Mouse (Mus musculus) left cerebral cortex, postnatal 14 days (tissue): ENCODE measurements around the gene Hoxa6. TPM values are rescaled to one million over a fixed set of nuclear protein-coding genes. Genes with fewer than 3 reads are reported as not detected.

Experiments
- DNase-seq, 2 experiments: peaks; one replicate each; pipeline ENCODE4 v3.0.0; 2021 to 2022; ENCODE audit warnings: low spot score in 2 of 2, mixed read lengths in 1 of 2
- intact Hi-C: fragments of 180-260 bp; cut with DNase I; formaldehyde crosslinking; loops from one replicate; pipeline ENCODE4 v1.15.1; 2025
- total RNA-seq, 2 experiments: library from RNA; stranded (reverse); gene quantifications; 2 replicates each; pipeline ENCODE4 v1.2.3; 2021

The Hoxa6 gene
- total RNA-seq, 2 experiments from 2014 or later = not detected

DNA sequence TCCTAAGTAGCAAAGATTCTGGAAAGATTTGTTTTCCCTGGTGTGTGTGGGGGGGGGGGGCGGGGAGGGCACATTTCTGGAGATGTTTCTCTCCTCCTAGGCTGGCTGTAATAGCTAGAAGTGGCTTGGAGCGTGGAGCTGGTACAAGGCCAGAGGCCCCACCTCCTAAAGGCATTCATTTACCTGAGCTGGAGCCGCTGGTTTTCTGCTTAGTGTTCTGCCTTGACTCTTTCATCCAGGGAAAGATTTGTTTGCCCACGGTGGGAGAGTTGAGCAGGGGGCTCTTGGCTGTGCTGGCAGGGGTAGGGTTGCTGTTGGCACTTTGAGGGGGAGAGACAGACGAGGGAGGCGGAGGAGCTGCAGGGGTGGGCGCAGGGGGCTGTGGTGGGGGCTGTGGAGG lies 36.6 kb downstream of the Hoxa6 start:
- intact Hi-C loops = no loop called here
- DNase-seq = no peak

DNA sequence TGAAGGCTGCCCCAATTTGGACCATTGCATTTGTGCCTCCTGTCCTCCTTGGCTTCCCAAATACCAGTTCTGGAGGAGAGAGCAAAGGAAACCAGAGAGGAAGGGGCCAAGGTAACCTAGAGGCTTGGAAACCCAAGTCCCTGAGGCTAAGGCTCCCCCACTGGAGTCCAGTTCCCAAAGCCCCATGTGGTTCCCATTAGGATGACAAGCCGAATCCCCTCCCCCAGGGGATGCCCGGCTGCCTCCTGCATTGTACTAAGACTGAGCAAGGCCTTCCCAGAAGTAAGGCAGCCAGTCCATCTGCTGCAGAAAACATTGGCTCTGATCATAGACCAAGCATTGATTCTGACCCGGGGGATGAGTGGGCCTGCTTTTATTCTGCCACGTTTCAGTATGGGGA lies 37.2 kb downstream of the Hoxa6 start:
- no peak for DNase-seq
- intact Hi-C loops = no loop called here

DNA sequence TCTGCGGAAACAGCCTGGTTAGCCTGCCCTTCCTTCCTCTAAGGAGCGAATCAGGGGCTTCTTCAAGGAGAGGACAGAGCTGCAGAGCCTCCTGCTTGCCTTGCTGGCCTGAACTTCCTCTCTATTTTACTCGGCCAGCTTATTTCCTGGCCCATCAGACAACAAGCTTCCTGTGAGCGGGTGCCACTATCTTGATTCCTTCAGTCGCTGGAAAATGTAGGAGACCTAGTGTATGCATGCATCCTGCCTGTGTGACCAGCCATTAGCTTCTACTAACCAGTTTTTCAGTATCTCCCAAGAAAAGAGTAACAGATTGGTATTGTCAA lies 37.7 kb downstream of the Hoxa6 start:
- intact Hi-C loops = no loop called here
- DNase-seq = no peak

DNA sequence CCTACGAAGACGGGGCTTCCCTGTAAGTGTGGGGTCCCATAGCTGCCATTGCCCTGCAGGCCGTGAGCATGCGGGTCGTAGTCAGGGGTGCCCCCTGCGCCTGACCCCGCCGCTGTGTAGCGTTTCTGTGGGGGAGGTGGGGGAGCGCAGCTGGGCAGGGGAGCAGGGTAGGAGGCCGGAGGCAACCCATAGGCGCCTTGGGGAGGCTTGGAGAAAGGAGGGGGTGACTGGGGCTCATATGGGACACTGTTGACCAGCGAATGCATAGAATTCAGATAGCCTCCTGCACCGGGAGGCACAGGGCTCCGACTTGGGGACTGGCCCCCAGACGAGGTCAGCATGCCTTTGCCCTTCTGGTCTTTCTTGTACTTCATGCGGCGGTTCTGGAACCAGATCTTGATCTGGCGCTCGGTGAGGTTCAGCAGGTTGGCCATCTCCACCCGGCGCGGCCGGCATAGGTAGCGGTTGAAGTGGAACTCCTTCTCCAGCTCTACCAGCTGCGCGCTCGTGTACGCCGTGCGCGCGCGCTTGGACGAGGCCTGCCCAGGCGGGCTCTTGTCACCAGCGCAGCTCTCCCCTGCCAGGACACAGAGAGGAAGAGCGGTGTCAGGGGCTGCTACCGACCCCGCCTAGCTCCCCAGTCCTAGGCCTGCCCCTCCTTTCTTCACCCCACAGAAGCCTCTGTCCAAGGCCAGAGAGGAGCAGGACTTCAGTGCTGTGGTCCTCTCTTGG lies 38.2 kb downstream of the Hoxa6 start:
- intact Hi-C loops = no loop called here
- no peak for DNase-seq

DNA sequence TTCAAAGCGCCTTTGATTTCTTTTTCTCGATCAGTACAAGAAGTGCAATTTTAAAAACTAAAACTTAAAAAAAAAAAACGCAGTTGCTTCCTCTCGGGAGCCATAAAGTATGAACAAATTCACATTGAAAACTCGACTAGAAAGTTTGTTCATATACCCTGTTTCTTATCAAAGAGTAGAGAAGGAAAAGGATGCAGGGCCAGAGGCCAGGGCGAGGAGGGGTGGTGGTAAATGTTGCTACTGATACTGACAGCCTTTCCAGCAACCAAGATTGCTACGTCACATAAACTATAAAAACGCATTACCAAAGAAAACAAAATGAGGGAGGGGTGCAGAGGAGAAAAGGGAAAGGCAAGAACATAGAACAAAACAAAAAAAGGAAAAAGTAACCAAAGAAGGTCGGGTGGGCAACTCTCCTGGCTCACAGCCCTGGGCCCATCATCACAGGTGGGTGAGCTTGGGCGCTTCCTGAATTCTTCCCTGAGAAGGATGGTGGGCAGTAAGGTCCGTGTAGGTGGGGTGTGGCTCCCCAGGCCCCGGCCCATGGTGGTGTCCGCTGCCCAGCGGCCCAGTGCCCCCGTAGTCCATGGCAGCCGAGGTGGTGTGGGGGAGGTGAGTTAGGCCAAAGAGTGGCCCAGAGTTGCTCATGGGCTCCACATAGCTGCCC lies 38.9 kb downstream of the Hoxa6 start:
- intact Hi-C loops = loop anchor here (5.0 to 10.0 kb wide), 2 partner anchors 145 to 992 kb away; partner anchors contain the start of gene Evx1
- no peak for DNase-seq

DNA sequence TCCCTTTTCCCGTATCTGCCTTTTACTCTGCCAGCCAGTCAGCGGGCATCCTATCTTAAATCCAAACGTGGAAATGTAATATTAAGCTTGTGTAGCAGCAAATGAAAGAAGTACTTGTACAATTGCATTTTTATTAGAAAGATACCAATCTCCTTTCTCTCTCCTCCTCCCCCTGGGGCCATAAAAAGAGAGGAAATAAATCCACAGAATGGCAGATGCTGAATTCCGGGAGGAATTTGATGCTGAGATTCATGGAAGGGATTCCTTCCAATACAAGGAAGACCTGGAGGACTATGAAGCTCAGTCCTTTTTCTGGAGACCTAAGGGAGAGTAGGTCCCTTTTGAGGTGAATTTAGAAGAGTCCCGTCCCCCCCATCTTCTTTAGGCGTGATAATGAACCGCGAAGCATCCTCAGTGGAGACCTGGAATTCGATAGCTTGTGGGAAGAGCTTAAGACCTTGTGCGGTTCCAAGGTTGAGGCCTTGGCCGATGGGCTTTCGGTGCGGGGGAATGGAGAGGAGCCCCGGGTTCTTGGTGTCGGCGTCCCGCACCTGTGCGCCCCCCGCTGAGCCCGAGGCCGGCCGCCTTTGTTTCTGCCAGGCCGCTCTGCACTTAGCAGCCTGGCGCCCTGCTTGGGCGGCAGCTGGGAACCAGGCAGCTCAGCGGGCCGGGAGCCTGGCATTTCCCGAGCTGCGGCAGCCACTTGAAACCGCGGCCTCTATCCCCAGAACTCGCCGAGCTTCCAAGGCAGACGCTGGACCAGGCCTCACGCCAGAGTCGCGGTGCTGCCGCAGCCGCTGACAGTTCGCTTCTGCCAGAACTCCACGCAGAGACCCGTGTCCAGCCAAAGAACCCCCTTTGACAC lies 40.1 kb downstream of the Hoxa6 start:
- DNase-seq = no peak
- intact Hi-C loops = loop anchor here (5.0 to 10.0 kb wide), 2 partner anchors 146 to 991 kb away; partner anchors contain the start of gene Evx1

DNA sequence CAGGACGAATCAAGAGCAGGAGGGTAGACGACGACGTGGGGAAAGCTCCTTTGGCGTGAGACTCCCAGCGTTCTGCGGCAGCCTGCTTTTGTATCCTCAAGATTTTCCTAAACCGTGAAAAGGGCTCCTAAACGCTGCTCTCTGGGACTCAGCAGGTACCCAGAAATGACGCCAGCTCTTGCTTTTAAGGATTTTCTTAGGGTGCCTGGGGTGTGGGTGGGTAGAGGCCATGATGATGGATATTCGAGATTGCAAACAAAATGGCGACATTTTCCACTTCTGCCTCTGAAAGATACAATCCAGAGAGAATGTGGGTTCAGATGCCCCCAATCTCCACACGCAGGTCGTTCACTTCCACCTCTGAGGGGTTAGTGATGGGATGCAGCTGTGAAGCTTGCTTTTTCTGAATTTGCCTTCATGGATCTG lies 40.8 kb downstream of the Hoxa6 start:
- intact Hi-C loops = loop anchor here (5.0 to 10.0 kb wide), 2 partner anchors 147 to 990 kb away; partner anchors contain the start of gene Evx1

DNA sequence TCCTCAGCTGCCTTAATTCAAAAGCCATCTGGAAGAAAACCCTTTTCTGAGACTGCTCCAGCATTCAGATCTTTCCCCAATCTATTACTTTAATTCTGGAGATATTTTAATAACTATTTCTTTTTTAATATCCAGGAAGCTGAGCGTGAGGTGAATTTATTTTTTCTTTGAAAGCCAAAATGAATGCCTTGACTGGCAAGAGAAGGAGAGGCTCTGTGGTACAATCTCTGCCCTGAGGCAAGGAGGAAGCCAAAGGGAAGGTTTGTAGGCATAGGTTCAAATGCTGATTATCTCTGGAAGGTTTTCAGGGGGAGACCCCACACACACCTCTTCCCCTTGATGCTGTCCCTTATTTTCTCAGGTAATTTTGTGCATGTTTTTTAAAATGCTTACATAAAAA lies 41.3 kb downstream of the Hoxa6 start:
- no peak for DNase-seq
- intact Hi-C loops = loop anchor here (5.0 to 10.0 kb wide), 2 partner anchors 148 to 990 kb away; partner anchors contain the start of gene Evx1

More for the DNA sequence above, 40.8 kb downstream of the Hoxa6 start:
- no peak for DNase-seq

DNA sequence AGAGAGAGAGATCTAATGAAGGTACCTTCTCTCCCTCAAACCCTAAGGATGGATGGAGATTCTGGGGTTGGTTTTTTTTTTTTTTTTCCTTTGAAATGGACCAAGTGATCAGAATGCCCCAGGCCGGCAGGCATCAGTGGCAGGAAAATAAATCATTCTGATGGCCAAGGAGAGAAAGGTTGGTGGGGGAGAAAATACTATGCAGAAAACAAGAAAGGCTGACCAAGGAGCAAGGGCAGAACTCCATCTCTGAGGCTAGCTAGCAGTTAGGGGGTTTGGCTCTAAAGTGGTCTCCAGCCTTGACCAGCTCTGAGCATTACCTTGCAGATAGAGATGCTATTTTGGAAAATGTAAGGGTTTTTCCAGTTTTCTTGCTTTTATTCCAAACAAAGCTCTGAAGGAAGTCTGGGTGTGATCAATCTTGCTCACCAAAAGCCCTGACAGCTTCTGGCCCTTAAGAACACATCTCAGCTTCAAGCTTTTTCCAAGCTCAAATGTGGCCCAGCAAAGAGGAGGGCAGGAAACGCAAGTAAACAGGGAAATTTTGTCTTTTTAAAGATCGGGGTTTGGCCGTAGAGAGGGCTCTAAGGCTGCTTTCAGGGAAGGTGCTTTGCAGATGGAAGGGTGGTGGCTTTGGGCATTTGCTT lies 42.0 kb downstream of the Hoxa6 start:
- DNase-seq = no peak

DNA sequence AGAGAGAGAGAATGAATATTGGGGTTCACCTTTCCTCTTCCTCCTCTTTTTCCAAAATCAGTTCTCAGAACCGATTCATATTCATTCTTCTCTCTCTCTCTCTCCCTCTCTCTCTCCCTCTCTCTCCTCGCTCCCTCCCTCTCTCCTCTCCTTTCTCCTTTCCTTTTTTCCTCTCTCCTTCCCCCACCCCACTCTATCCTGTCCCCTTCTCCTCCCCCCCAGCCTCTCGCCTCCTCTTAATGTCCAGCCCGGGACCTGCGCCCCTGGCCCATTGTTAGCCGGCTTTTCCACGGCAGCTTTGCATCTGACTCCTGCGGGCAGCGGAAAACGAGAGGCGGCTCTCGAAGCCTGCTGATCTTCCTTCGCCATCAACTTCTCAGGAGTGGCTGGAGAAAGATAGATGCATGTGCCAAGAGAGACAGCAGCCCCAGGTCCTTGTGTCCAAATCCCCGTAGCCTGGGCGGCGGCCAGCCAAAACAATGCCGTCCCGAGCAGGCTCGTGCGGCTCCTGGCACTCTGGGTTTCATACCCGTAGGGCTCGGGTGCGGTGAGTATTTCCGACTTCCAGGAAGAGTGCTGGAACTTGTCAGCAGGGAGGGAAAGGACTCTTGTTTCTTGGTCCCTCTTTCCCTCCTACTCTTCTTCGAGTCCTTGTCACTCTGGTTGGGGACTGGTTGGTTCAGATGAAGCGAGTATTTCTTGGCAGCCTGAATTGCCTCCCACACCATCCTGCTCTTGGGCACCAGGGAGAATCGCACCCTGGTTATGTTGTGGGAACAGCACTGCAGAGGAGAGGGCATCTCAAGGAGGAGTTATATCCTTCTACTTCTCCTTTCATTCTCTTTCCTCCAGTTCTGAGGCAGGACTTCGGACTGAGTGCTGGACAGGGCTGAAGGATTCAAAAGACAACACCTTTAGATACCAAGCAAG lies 42.8 kb downstream of the Hoxa6 start:
- intact Hi-C loops = loop anchor here (5.0 to 10.0 kb wide), 2 partner anchors 149 to 988 kb away; partner anchors contain the start of gene Evx1
- DNase-seq = no peak

More for the DNA sequence above, 42.0 kb downstream of the Hoxa6 start:
- intact Hi-C loops = loop anchor here (5.0 to 10.0 kb wide), 2 partner anchors 148 to 989 kb away; partner anchors contain the start of gene Evx1

DNA sequence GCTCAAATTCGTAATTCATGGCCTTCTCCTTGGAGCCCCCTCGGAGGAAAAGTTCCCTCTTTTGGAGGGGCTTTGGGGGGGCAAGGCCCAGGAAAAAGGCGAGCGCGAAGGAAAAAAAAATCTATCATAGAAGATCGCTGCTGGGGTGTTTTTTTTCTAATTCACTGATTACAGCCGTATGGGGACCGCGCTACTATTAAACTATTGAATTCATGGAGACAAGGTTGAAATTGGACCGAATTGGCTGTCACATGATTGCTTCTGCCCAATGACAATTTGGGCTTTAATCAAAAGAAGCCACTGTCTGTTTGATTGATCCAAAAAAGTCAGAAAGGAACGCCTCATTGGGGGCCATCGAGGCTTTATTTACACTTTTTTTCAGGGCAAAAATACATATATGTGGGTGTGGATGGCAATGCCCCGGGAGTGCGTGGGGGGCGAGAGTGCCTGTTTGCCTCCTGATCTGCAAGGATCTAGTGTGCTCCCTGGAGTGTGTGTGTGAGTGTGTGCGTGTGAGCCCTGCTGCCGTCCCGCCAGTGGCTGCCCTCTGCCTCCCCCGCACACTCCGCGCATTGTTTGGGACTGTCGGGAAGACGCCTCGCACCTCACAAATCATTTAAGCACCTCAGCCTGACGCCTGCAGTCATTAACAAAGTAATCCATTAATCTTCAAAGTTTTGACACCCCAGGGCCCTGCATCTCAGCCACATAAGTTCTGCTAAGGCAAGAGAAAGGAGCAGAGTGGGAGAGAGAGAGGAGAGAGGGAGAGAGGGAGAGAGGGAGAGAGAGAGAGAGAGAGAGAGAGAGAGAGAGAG lies 43.7 kb downstream of the Hoxa6 start, which contains the start of gene Hoxa2:
Gene Hoxa2 (minus strand): TSS at position 206 of the 815 bp plus-strand sequence.
- intact Hi-C loops = loop anchor here (5.0 to 10.0 kb wide), 3 partner anchors 150 to 988 kb away; partner anchors contain the start of gene Evx1
- DNase-seq = no peak

DNA sequence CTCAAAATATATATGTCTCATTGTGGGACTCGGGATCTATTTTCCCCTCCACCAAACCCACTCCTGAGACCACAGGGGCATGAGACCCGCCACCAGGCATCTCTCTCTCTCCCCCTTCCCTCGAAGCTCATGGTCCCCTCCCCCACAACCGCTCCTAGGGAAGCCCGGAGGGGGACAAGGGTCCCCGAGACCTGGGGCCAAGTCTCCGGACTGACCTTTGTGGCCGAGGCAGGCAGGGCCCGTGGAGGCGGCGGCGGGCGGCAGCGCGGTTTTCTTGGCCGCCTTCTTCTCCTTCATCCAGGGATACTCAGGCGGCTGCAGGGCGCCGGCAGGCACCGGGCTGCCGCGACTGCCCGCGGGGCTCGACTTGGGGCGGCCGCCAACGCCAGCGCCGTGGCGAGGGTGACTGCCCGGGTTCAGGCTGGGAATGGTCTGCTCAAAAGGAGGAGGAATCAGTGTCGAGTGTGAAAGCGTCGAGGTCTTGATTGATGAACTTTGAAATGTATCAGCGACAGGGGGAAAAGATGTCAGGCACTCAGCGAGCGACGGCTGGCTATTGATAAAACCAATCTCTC lies 44.4 kb downstream of the Hoxa6 start:
- intact Hi-C loops = loop anchor here (5.0 to 10.0 kb wide), 2 partner anchors 151 to 157 kb away; partner anchors contain the start of gene Evx1
- no peak for DNase-seq

DNA sequence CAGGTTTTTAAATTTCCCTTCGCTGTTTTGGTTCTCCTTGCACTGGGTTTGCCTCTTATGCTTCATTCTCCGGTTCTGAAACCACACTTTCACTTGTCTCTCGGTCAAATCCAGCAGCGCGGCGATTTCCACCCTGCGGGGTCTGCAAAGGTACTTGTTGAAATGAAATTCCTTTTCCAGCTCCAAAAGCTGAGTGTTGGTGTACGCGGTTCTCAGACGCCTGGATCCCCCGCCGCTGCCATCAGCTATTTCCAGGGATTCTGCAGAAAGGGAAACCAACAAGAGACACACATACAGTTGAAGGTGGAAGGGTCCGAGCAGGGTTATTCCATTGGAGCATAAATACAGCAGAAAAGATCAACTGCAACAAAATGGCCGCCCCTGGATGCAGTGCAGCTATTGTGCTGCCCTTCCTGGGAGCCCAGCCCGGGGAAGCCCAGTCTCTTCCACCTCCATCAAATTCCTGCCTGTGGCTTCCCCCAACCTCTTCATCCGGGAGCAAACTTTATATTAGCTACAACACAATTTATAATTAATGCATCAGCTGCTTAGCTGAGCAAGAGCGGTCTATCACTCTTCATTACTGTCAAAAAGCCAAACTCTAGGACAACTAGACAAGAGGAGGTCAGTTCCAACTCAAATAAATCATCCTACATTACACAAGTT lies 45.0 kb downstream of the Hoxa6 start:
- intact Hi-C loops = loop anchor here (5.0 to 10.0 kb wide), 2 partner anchors 151 to 156 kb away; partner anchors contain the start of gene Evx1
- no peak for DNase-seq

DNA sequence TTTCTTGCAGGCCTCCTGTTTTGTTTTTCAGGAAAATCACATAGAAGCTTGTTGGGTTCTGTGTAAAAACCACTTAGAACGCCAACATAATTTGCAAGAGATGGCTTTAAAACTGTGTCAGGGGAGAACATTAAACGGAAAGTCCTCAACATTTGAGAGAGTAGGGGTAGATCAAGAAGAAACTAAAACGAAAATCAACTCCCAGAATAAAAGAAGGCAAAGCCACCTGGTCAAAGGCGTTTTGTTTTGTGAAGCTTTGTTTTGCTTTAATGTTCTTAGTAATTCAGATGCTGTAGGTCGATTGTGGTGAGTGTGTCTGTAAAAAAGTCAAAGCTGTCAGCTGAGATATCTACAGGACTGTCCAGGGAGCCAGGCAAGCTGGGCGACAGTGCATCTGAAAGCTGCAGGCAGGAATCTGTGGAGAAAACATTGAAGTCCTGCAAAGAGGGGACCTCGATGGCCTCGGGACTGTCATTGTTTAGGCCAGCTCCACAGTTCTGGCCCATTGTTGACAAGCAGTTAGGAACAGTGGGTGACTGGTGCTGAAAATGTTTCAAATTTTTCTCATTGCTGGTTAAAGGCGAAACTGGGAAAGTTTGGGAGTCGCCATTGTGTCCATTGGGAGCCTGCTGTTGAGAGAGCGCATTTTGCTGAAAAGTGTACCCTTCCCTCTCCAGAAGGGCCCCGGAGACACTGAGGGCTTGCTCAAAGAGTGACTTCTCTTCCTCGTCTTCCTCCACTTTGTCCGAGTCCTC lies 45.7 kb downstream of the Hoxa6 start:
- no peak for DNase-seq
- intact Hi-C loops = loop anchor here (5.0 to 10.0 kb wide), 2 partner anchors 152 to 155 kb away; partner anchors contain the start of gene Evx1

DNA sequence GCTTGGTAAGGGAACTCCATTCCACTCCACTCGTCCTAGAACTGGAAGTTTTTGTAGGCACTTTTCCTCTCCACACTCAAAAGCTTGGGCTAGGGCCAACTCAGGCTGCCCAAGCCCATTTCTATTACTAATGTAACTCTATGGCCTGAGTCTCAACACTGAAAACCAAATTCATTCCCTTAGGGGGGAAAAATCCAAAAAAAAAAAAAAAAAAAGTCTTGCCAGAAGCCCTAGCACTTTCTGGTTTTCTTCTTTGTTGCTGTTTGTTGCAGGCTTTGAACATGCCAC lies 46.5 kb downstream of the Hoxa6 start:
- intact Hi-C loops = loop anchor here (5.0 to 10.0 kb wide), 2 partner anchors 153 to 155 kb away; partner anchors contain the start of gene Evx1

More for the DNA sequence above, 46.5 kb downstream of the Hoxa6 start:
- DNase-seq = no peak
